Mouse (Mus musculus): ENCODE data around the gene Fgfr1op2. TPM values are rescaled to one million over a fixed set of nuclear protein-coding genes. Genes with fewer than 3 reads are reported as not detected.

Fgfr1op2 gene
- polyA plus RNA-seq (2014; fragmentation: Illumina TruSeq; extraction: RNeasy Lipid Tissue Mini Kit (QIAGEN cat#74804); ENCODE audit: insufficient read depth, low read depth, low replicate concordance), result 62.0 TPM

DNA sequence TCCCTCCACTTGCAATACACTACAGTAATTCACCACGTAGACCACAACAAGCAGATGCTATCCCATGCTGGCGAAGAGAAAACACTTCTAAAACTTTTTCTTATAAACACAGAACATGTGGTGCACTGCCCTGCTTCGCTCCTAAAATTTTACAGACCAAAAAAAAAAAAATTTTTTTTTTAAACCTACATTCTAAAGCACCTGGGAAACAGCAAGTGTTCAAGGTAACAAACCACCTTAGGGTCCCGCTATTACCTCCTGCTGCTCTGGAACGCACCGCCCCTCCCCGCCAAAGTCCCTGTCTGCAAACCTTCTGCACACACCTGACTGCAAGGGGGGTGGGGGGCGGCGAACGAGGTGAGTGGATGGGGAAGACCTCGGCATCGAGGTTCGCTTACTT, at the start of gene Fgfr1op2:
TSS of gene Fgfr1op2 (plus strand) at position 301 of the 400 bp plus-strand sequence.

DNA sequence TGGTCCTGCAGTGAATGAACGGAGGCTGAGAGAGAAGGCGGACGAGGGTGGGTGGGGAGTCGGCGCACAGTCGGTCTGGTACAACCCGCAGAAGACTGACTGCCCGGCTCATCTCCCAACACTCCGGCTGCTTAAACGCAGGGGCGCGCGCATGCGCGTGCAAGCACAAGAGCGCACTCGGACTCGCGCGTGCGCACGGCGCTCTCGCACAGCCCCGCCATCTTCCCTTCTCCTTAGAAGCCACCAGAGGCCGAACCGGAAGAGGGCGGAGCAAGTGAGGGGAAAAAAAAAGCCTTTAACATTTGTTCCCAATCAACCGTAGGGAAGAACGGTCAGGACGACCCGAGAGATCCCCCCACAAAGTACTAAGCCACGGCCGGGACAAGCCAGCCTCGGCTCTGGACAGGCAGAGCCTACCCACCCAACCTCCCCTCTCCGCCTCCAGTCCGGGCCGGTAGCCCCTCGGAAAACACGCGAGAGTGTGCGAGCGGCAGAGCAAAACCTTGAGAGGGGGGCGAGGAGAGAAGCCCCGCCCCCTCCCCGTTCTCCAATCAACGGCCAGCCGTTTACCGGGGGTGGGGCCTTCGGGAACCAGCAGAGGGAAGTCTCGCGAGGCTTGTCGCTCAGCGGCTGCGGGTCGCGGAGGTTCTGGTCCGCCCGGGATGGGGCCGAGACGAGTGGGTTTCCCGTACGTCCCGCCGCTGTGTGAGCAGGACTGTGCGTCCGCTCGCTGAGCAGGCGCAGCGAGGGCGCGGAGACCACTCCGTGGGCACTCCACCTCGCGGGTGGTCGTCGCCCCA, 507 bp downstream of the Fgfr1op2 start, which contains the start of gene Ints13:
TSS of gene Ints13 (minus strand) at position 526 of the 800 bp plus-strand sequence.

DNA sequence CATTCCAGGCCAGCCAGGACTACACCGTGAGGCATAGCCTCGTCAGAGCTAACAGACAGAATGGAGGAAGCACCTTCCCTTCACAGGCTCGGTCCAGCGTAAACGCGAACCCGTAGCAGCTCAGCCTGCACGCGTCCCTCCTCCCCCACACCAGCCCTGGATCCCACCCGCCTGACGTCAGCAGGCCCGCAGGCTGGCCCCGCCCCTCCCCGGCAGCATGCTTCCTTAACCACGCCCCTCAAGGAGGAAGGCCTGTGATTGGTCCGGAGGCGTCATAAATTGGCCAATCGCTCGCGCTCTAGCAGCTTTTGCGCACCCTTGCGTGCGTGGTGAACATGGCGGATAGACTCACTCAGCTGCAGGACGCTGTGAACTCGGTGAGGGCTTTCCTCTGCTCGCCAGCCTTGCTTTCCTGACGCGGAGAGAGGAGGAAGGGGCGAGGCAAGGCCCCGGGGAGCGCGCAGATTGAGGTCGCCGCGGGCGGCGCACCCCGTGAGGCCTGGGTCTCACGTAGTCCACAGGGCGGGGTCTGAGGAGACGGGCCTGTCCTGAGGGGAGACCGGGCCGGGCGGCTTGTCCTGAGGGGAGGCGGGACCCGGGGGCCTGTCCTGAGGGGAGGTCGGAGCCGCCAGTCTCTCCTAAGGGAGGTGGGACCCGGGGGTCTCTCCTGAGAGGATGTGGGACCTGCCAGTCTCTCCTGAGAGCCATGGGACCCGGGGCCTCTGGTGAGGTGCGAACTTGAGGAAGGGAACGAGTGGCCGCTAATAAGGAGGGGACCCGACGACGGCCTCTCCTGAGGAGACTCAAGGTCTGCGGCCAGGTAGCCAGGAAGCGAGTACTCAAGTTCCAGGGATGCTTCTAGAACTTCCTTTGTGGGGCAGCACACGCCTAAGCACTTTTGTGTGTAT, 65.5 kb downstream of the Fgfr1op2 start, which contains the start of the genes Med21 and Tm7sf3:
TSS of gene Med21 (plus strand) at position 272 of the 908 bp plus-strand sequence.
TSS of gene Tm7sf3 (minus strand) at position 549 of the 908 bp plus-strand sequence.

Other genes starting within 250 kb of the Fgfr1op2 start
- 4.7 TPM for gene Itpr2, start 75.0 kb upstream of the Fgfr1op2 start, polyA plus RNA-seq (2014; fragmentation: Illumina TruSeq; extraction: RNeasy Lipid Tissue Mini Kit (QIAGEN cat#74804); ENCODE audit: insufficient read depth, low read depth, low replicate concordance)
- gene Ints13, start 632 bp downstream of the Fgfr1op2 start, polyA plus RNA-seq (2014; fragmentation: Illumina TruSeq; extraction: RNeasy Lipid Tissue Mini Kit (QIAGEN cat#74804); ENCODE audit: insufficient read depth, low read depth, low replicate concordance), result 20.9 TPM
- gene Med21, start 65.3 kb downstream of the Fgfr1op2 start, polyA plus RNA-seq (2014; fragmentation: Illumina TruSeq; extraction: RNeasy Lipid Tissue Mini Kit (QIAGEN cat#74804); ENCODE audit: insufficient read depth, low read depth, low replicate concordance), result 83.9 TPM
- gene Tm7sf3, start 65.6 kb downstream of the Fgfr1op2 start, polyA plus RNA-seq (2014; fragmentation: Illumina TruSeq; extraction: RNeasy Lipid Tissue Mini Kit (QIAGEN cat#74804); ENCODE audit: insufficient read depth, low read depth, low replicate concordance), result 18.8 TPM
- gene Stk38l, start 147.8 kb downstream of the Fgfr1op2 start, polyA plus RNA-seq (2014; fragmentation: Illumina TruSeq; extraction: RNeasy Lipid Tissue Mini Kit (QIAGEN cat#74804); ENCODE audit: insufficient read depth, low read depth, low replicate concordance), result 8.4 TPM
- 0.34 TPM for gene Arntl2, start 218.9 kb downstream of the Fgfr1op2 start, polyA plus RNA-seq (2014; fragmentation: Illumina TruSeq; extraction: RNeasy Lipid Tissue Mini Kit (QIAGEN cat#74804); ENCODE audit: insufficient read depth, low read depth, low replicate concordance)